Mouse (Mus musculus) layer of hippocampus, postnatal 10 days (tissue): Measurements from ENCODE around the gene Gprc6a. TPM values are rescaled to one million over a fixed set of nuclear protein-coding genes. Genes with fewer than 3 reads are reported as not detected.

Experiments used
- DNase-seq, 2 experiments: peaks; one replicate each; pipeline ENCODE4 v3.0.0; 2021; ENCODE audit warnings: low spot score in 2 of 2
- total RNA-seq, 2 experiments: library from RNA; stranded (reverse); gene quantifications; 2 replicates each; pipeline ENCODE4 v1.2.3; 2021

Gprc6a gene
- total RNA-seq, 2 experiments from 2014 or later: not detected

DNA sequence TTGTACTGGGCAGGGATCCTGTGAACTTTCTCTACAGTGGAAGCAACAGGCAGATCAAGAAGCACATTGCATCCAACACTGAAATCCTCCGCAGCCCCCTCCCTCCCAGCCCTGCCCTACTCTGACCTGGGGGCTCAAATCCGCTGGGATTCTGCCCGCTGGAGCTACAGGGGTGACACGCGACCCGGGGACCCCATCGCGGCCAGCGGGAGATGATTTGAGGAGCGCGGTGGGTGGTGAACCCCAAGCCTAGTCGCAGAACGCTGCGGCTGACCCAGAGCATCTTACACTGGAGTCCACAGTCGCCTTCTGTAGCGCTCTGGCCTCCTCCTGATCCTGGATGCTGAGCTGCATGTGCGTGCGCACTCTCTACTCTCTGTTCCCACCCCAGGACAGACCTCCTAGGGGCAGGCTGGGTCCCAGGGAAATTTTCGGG, 41.1 kb downstream of the Gprc6a start, which contains the start of gene Fam162b:
Fam162b (minus strand) TSS at position 379 of the 436 bp plus-strand sequence.
- DNase-seq: no peak

DNA sequence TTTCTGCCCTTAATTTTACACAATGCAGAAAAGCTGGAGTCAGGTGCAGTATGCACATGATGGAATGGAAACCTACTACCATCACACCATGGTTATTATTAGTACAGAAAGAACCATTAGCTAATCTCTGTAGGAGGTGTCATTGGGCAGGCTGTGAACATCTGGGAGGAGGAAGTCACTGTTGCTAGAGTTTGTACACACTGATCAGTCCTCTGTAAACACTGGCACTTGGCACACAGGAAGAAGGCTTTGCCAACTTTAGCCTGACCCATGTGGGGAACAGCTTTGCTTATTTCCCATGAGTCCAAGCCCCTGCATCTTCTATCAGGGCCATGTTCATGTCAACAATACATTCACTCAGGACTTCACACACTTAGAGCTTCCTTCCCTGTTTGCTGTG, 46.3 kb downstream of the Gprc6a start:
- no peak for DNase-seq

DNA sequence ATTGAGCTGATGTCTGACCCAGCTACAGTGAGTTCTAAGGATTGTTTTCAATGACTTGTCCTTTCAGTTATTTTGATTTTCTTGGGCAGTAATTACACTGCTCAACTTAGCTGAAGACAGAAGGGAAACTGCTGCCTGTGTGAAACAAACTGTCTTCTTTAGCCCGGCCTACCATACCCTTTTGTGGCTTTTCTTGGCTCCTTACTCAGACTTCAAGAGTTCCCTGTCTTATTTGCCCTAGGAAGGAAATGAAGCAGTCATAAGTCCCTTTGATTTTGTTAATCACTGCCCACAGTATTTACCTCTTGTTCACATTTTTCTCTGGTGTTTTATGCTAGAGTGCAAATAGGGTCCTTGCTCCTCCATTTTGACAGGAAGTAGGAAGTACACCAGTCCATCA, 46.9 kb downstream of the Gprc6a start:
- no peak for DNase-seq

DNA sequence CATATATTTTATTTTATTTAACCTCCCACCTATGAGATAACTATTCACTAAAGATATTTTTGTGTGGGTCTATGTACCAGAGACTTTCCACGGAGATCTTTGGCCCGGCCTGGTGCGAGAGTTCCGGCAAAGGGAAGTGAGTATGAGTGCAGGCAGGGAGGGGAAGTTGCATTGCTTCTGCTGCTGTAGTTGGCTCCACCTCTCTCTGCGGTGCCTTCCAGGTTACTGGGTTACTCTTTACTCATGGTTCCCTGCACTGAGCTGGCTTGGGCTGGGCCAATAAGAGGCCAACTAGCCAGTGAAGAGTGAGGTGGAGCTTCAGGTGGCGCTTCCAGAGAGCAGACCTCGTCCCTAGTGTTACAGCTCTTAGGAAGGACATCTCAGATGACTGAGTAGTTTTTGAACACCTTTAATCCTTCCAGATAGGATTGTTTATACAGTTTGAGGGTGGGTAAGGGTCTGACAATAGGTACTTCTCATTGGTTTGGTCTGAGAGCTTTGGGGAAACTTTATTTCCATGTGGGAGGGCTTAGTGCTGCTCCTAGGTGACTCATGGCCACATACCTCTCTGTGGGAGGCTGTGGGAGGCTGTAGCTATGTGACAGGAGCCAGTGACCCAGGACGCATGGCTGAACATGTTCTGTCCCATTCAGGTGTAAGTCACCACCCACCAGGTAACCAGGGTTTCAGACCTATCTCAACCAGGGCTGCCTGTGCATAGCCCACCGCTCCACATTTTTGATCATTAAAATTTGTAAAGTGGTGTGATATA, 59.9 kb downstream of the Gprc6a start:
- no peak for DNase-seq

Other genes starting within 250 kb of the Gprc6a start
- not detected for gene Gm49339, start 150.8 kb downstream of the Gprc6a start, total RNA-seq
- under 1 TPM in 1 of 2 experiments, not detected in 1; 0.18 TPM for gene Lilr4b, start 150.8 kb downstream of the Gprc6a start, total RNA-seq
- under 1 TPM in 1 of 2 experiments, not detected in 1; 0.13 TPM for gene Lilrb4a, start 140.5 kb downstream of the Gprc6a start, total RNA-seq
- under 1 TPM in 1 of 2 experiments, not detected in 1; 0.56 TPM for gene Fam162b, start 40.9 kb downstream of the Gprc6a start, total RNA-seq
- not detected for gene Rfx6, start 46.3 kb upstream of the Gprc6a start, total RNA-seq